Mouse (Mus musculus) stomach, postnatal 0 days (tissue): ENCODE results near the gene Eif2s1. TPM values are rescaled to one million over a fixed set of nuclear protein-coding genes. Genes with fewer than 3 reads are reported as not detected.

Experiments used
- ATAC-seq: fragments of 200-750 bp; cut with Nextera tagmentation; 2 replicates; pipeline ENCODE4 v1.8.0; 2017; ENCODE audit not compliant: low FRiP score, low TSS enrichment
- DNase-seq: peaks from one replicate; pipeline ENCODE4 v3.0.0-alpha.2; 2016; ENCODE audit warnings: low spot score
- H3K27ac ChIP-seq: fragments of 300-500 bp; sonication (generic); replicated peaks from 2 replicates; pipeline ENCODE4 v1.5.1; 2014; ENCODE audit warnings: mild to moderate bottlenecking, control low read depth
- H3K27me3 ChIP-seq: fragments of 300-500 bp; sonication (generic); 2 replicates; pipeline ENCODE4 v1.6.1; 2014; ENCODE audit warnings: low read length; ENCODE audit not compliant: control insufficient read depth, insufficient read depth
- H3K36me3 ChIP-seq: fragments of 300-500 bp; sonication (generic); 2 replicates; pipeline ENCODE4 v1.6.1; 2014; ENCODE audit warnings: low read length, mixed read lengths; ENCODE audit not compliant: control insufficient read depth, insufficient read depth
- H3K4me1 ChIP-seq: fragments of 300-500 bp; sonication (generic); replicated peaks from 2 replicates; pipeline ENCODE4 v1.6.1; 2014; ENCODE audit warnings: antibody characterized with exemption; ENCODE audit not compliant: control insufficient read depth, insufficient read depth
- H3K4me2 ChIP-seq: fragments of 300-500 bp; sonication (generic); replicated peaks from 2 replicates; pipeline ENCODE4 v1.6.1; 2014; ENCODE audit warnings: low read depth, mild to moderate bottlenecking, control low read depth, moderate library complexity
- H3K4me3 ChIP-seq: fragments of 300-500 bp; sonication (generic); 2 replicates; pipeline ENCODE4 v1.5.1; 2014; ENCODE audit warnings: low read depth, low read length, control low read depth
- H3K9ac ChIP-seq: fragments of 300-500 bp; sonication (generic); 2 replicates; pipeline ENCODE4 v1.6.1; 2014; ENCODE audit warnings: mild to moderate bottlenecking, low read length, control low read depth, mixed read lengths
- H3K9me3 ChIP-seq: fragments of 300-500 bp; sonication (generic); 2 replicates; pipeline ENCODE4 v1.6.1; 2016; ENCODE audit warnings: low read length; ENCODE audit not compliant: control insufficient read depth
- CTCF ChIP-seq: IDR thresholded peaks from 2 replicates; pipeline ENCODE4 v1.5.1; 2016; ENCODE audit warnings: antibody characterized with exemption, low read depth, mild to moderate bottlenecking, moderate library complexity
- EP300 ChIP-seq: optimal IDR thresholded peaks from 2 replicates; pipeline ENCODE3; 2016; ENCODE audit warnings: antibody characterized with exemption
- WGBS: fragments of 180-500 bp; shearing (Covaris S2); extraction: QIAGEN DNeasy Blood & Tissue Kit; methylation state at CpG from one replicate; pipeline ENCODE4 v1.1.7; 2014; 5-methylcytosine and 5-hydroxymethylcytosine counted together
- polyA plus RNA-seq: library from polyadenylated mRNA; unstranded; fragments of >200 nt; fragmentation: Nextera tagmentation; extraction: Ambion mirVana; gene quantifications from 2 replicates; pipeline ENCODE4 v1.2.1, GENCODE M21; 2015

Eif2s1 gene
- polyA plus RNA-seq, 1 experiment from 2014 or later = 132 TPM

DNA sequence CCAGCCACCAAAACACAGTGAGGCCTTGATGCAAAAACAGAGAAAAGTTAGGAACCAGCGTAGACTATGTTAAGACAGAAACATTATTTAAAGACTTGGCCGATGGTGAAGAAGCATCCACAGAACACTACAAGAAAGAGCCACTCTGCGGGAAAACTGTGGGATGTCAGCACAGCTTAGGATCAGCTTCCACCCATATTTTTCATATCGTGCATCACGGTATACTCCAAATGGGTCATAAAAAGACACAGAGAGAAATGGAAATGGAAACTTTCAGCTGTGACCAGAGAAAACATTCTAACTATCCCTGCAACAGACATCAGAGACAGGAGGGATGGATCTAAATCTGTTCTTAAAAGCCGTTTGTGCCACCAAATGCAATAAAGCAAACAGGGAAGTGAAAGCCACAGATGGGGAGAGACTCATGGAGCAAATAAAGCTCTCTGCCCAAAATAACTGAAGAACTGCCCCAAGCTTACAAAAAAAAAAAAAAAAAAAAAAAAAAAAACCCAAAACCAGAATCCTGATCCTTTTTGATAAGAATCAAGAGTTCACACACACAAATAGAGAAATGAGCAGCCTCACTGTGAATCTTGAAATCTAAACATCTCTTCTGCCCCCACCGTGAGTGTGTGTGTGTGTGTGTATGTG, 62.0 kb downstream of the Eif2s1 start:
- Histone ChIP-seq H3K4me1 (no peaks in the 10 kb centered on the region), H3K9me3 (no peaks in the 10 kb centered on the region), H3K36me3 (no peaks in the 10 kb centered on the region), H3K27ac (no peak overlapping the region), H3K27me3 (no peaks in the 10 kb centered on the region), H3K4me3 (no peak overlapping the region), H3K9ac (no peak overlapping the region), H3K4me2 (no peak overlapping the region)
- DNase-seq = no peak
- WGBS = 75% methylated on average over 7 of the region's 7 CpGs
- no peak for ATAC-seq
- TF ChIP-seq CTCF = no peak
- no peak for TF ChIP-seq EP300

DNA sequence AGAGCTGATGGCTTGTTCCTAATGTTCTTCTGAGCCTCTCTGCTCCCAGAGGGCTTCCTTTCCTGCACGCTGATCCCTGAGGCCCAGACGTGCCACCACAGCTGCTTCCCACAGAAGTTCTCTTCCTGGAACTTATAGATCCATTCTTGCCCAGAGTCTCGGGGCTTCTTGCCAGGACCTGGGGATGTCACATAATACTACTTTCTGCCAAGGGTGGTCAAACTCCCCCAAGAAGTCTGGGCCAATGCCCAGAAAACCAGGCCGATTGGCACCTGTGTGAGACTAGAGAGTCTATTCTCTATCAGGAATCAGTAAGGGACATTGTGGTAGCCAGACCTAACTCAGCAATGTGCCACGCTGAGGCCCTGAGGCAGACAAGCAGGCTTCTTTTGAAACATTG, 65.7 kb downstream of the Eif2s1 start:
- H3K27me3 ChIP-seq = no peaks in the 10 kb centered on the region
- no peaks in the 10 kb centered on the region for H3K36me3 ChIP-seq
- no peak overlapping the region for H3K27ac ChIP-seq
- no peak for DNase-seq
- H3K9me3 ChIP-seq = no peaks in the 10 kb centered on the region
- no peak overlapping the region for H3K9ac ChIP-seq
- TF ChIP-seq EP300 = no peak
- TF ChIP-seq CTCF = no peak
- ATAC-seq = no peak
- no peak overlapping the region for H3K4me3 ChIP-seq
- H3K4me1 ChIP-seq = no peaks in the 10 kb centered on the region
- WGBS = 75% methylated on average over 5 of the region's 5 CpGs
- no peak overlapping the region for H3K4me2 ChIP-seq

DNA sequence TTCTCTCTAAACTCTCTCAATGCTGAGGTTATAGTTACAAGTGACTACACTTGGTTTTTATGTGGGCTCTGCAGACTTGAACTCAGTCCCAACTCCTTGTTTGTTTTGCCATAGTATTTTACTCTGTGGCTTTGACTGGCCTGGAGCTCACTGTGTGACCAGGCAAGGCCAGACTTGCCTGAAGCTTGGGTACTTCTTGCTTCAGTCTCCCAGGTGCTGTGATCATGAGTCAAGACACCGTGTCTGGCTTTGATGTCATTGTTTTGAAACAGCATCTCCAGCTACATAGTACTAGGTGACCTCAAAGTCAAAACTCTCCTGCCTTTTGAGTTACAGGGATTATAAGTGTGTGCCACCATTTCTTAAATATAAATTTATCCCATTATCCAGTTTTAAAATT, 68.3 kb downstream of the Eif2s1 start:
- H3K4me1 ChIP-seq = no peaks in the 10 kb centered on the region
- no peak overlapping the region for H3K4me3 ChIP-seq
- DNase-seq = no peak
- ATAC-seq = no peak
- no peak overlapping the region for H3K27ac ChIP-seq
- H3K27me3 ChIP-seq = no peaks in the 10 kb centered on the region
- H3K4me2 ChIP-seq = no peak overlapping the region
- no peaks in the 10 kb centered on the region for H3K36me3 ChIP-seq
- no peak for TF ChIP-seq CTCF
- TF ChIP-seq EP300 = no peak
- H3K9me3 ChIP-seq = no peaks in the 10 kb centered on the region
- WGBS = 55% methylated on average over 1 of the region's 1 CpGs
- no peak overlapping the region for H3K9ac ChIP-seq

DNA sequence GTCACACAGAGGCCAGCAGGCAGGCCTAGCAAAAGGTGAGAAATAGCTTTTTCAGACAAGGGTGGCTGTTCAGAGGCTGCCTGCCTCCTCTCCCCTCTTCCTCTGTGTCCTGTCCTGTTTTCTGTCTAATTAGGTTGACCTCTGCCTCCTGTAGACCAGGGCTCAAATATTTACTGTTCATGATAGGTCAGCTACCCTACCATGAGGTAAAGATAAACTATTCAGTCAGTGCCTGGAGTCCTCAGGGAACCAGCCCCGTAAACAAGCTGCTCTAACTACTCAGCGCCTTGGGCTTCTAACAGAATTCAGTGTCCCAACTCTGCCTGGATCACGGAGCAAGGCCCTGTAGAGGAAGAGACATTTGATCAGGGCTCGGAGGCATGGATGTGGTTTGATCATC, 74.9 kb downstream of the Eif2s1 start:
- ATAC-seq (no peak), DNase-seq (no peak)
- Histone ChIP-seq H3K4me1 (no peaks in the 10 kb centered on the region), H3K4me3 (no peak overlapping the region), H3K4me2 (no peak overlapping the region), H3K9ac (no peak overlapping the region), H3K36me3 (no peaks in the 10 kb centered on the region), H3K9me3 (no peaks in the 10 kb centered on the region), H3K27me3 (no peaks in the 10 kb centered on the region), H3K27ac (no peak overlapping the region)
- no peak for TF ChIP-seq CTCF
- 33% methylated on average over 4 of the region's 4 CpGs for WGBS

Other genes starting within 250 kb of the Eif2s1 start
- not detected in 2 replicates for gene Fam71d, start 170.3 kb upstream of the Eif2s1 start, polyA plus RNA-seq
- 10.0 and 12.9 TPM in 2 replicates for gene Mpp5, start 112.9 kb upstream of the Eif2s1 start, polyA plus RNA-seq
- gene Atp6v1d, start 181 bp upstream of the Eif2s1 start, polyA plus RNA-seq = 72.1 and 76.5 TPM in 2 replicates
- 42.6 and 50.2 TPM in 2 replicates for gene Plek2, start 45.1 kb downstream of the Eif2s1 start, polyA plus RNA-seq
- 4.7 and 4.9 TPM in 2 replicates for gene Tmem229b, start 145.8 kb downstream of the Eif2s1 start, polyA plus RNA-seq
- gene Plekhh1, start 167.3 kb downstream of the Eif2s1 start, polyA plus RNA-seq = 6.1 and 6.9 TPM in 2 replicates
- 18.8 and 20.3 TPM in 2 replicates for gene Pigh, start 227.8 kb downstream of the Eif2s1 start, polyA plus RNA-seq